Mouse (Mus musculus) forebrain, embryonic 13.5 days (tissue): ENCODE results near the gene Gm5891. TPM values are rescaled to one million over a fixed set of nuclear protein-coding genes. Genes with fewer than 3 reads are reported as not detected.
"Not testable (repeated sequence)": the region's sequence is repeated elsewhere in the genome, so short reads cannot be mapped to it uniquely, and the experiment has no call there.

Experiments
- ATAC-seq: fragments of 200-750 bp; cut with Nextera tagmentation; 2 replicates; pipeline ENCODE4 v1.8.0; 2017
- H3K27ac ChIP-seq: fragments of 300-500 bp; sonication (generic); 2 replicates; pipeline ENCODE4 v1.5.1; 2015; ENCODE audit warnings: inconsistent platforms, mild to moderate bottlenecking, moderate library complexity
- H3K27me3 ChIP-seq: fragments of 300-500 bp; sonication (generic); 2 replicates; pipeline ENCODE4 v1.6.1; 2015; ENCODE audit warnings: mild to moderate bottlenecking, inconsistent platforms
- H3K36me3 ChIP-seq: fragments of 300-500 bp; sonication (generic); 2 replicates; pipeline ENCODE4 v1.6.1; 2015; ENCODE audit warnings: mild to moderate bottlenecking, inconsistent platforms; ENCODE audit not compliant: poor library complexity, severe bottlenecking
- H3K4me1 ChIP-seq: fragments of 300-500 bp; sonication (generic); 2 replicates; pipeline ENCODE4 v1.6.1; 2015; ENCODE audit warnings: inconsistent platforms
- H3K4me2 ChIP-seq: fragments of 300-500 bp; sonication (generic); 2 replicates; pipeline ENCODE4 v1.6.1; 2015; ENCODE audit warnings: inconsistent platforms, mild to moderate bottlenecking, moderate library complexity
- H3K4me3 ChIP-seq: fragments of 300-500 bp; sonication (generic); 2 replicates; pipeline ENCODE4 v1.5.1; 2015; ENCODE audit warnings: mild to moderate bottlenecking, inconsistent platforms
- H3K9ac ChIP-seq: fragments of 300-500 bp; sonication (generic); 2 replicates; pipeline ENCODE4 v1.6.1; 2015; ENCODE audit warnings: mild to moderate bottlenecking, inconsistent platforms
- H3K9me3 ChIP-seq: fragments of 300-500 bp; sonication (generic); replicated peaks from 2 replicates; pipeline ENCODE4 v1.6.1; 2016; ENCODE audit warnings: inconsistent platforms
- WGBS: fragments of 180-500 bp; shearing (Covaris S2); methylation state at CpG from one replicate; pipeline ENCODE4 v1.1.7; 2015; 5-methylcytosine and 5-hydroxymethylcytosine counted together
- polyA plus RNA-seq: library from polyadenylated mRNA; unstranded; fragments of >200 nt; fragmentation: Nextera tagmentation; extraction: Ambion mirVana; gene quantifications from 2 replicates; pipeline ENCODE4 v1.2.1, GENCODE M21; 2015

The Gm5891 gene
- polyA plus RNA-seq = not detected in 2 replicates

DNA sequence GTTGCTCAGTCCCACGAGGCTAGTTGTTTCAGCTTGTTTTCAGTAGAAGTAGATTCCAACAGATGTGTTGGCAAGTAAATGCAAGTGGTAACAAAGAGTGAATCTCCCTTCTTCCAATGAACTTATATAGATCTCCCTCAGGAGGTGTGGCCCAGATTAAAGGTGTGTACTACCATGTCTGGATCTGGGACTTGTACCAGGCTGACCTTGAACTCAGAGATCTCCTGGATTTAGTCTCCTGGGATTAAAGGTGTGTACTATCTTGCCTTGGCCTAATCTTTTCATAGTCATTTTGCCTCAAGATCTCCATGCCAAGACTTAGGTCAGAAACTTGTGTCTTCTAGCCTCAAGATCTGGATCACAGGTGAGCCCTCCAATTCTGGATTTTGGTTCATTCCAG lies at the start of gene Gm5891:
Gene Gm5891 (minus strand): TSS at position 101 of the 400 bp plus-strand sequence.
- H3K9me3 ChIP-seq, H3K9ac ChIP-seq, H3K4me2 ChIP-seq, H3K27ac ChIP-seq, ATAC-seq, H3K27me3 ChIP-seq, H3K36me3 ChIP-seq, H3K4me1 ChIP-seq, H3K4me3 ChIP-seq: not testable (repeated sequence)
- no CpG with 5 or more reads among the region's 1 CpGs for WGBS

Other genes with a start within 250 kb of the Gm5891 start
- not detected in 2 replicates for gene Gm4175, start 159.8 kb downstream of the Gm5891 start, polyA plus RNA-seq
- gene Gm4177, start 124.6 kb downstream of the Gm5891 start, polyA plus RNA-seq = not detected in 2 replicates
- not detected in 2 replicates for gene Vmn1r135, start 88.9 kb downstream of the Gm5891 start, polyA plus RNA-seq
- gene Gm5725, start 77.0 kb downstream of the Gm5891 start, polyA plus RNA-seq = not detected in 2 replicates
- gene Vmn1r137, start 73.3 kb upstream of the Gm5891 start, polyA plus RNA-seq = not detected in 2 replicates
- gene Vmn1r138, start 107.6 kb upstream of the Gm5891 start, polyA plus RNA-seq = not detected in 2 replicates
- gene Gm6176, start 135.0 kb upstream of the Gm5891 start, polyA plus RNA-seq = not detected in 2 replicates
- not detected in 2 replicates for gene Vmn1r139, start 147.8 kb upstream of the Gm5891 start, polyA plus RNA-seq
- gene Gm16451, start 197.0 kb upstream of the Gm5891 start, polyA plus RNA-seq = not detected in 2 replicates
- gene Gm10666, start 213.4 kb upstream of the Gm5891 start, polyA plus RNA-seq = not detected in 2 replicates
- not detected in 2 replicates for gene Vmn1r142, start 242.7 kb upstream of the Gm5891 start, polyA plus RNA-seq